20 mouse cellular contexts compared by ENCODE assay signal in the genomic region with DNA sequence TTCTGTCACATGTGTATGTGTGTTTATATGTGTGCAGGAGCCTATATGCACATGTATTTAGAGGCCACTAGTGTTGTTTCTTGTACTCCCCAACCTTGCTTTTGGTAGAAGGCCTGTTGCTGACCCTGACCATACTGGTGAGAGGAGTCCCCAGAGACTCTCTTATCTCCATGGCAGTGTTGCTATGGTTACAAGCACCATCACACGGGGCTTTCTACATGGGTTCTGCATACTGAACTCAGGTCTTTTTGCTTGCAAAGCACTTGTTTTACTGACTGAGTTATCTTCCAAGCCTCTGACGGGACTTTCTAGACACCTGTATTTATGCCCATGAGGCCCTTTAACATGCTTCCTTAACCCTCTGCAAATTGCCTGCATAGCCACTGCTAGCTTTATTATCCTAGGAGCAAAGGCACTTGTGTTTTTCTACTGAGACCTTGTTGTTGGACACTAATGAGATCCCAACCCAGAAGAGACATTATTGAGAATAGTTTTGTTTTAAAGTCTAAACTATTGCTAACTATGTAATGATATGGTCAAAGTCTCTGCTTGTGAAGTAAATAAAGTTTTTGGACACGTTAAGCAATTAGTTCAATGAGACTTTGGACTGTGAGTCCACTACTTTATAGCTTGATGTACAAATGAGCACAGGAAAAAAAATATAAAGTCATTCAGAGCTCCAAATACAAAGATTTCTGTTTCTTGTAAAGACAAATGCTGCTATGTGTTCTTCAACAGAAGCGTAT. TPM values are rescaled to one million over a fixed set of nuclear protein-coding genes. Genes with fewer than 3 reads are reported as not detected.
A peak's percentile ranks its signal among the peaks of the same experiment; 100 is the strongest.
DNase-seq lines count a peak whose midpoint lies in the region; ATAC-seq lines count a peak whose summit lies in the region.
"Had no signal": no experiment of that assay in that cellular context is flagged by ENCODE, and none has a peak within 500 bp of the region (broad histone marks: within the 10 kb centered on the region; RNA-seq: fewer than 3 reads in every experiment).

No protein-coding gene starts in this region.

- no peak overlapping the region for H3K9ac ChIP-seq in hindbrain, embryonic 11.5 days (ENCODE audit: low read depth, low read length)
- no peak overlapping the region for H3K9ac ChIP-seq in hindbrain, embryonic 13.5 days
- no peak overlapping the region for H3K9ac ChIP-seq in neural tube, embryonic 15.5 days (replicated peaks)
- no peak overlapping the region for H3K9ac ChIP-seq in intestine, embryonic 16.5 days (ENCODE audit: low read depth, low read length)
- H3K9ac ChIP-seq: forebrain, embryonic 13.5 days; liver, embryonic 14.5 days had no signal

- H3K27me3 ChIP-seq in hindbrain, embryonic 11.5 days (ENCODE audit: control insufficient read depth, insufficient read depth, low read length), result no peaks in the 10 kb centered on the region
- H3K27me3 ChIP-seq in hindbrain, embryonic 13.5 days, result no peaks in the 10 kb centered on the region
- H3K27me3 ChIP-seq in neural tube, embryonic 15.5 days (replicated peaks), result no peaks in the 10 kb centered on the region
- H3K27me3 ChIP-seq in intestine, embryonic 16.5 days (replicated peaks; ENCODE audit: control insufficient read depth, insufficient read depth, low read length), result no peaks in the 10 kb centered on the region
- H3K27me3 ChIP-seq: forebrain, embryonic 13.5 days; Patski had no signal

- no peak for ATAC-seq in hindbrain, embryonic 11.5 days (ENCODE audit: low FRiP score)
- no peak for ATAC-seq in hindbrain, embryonic 13.5 days (ENCODE audit: low FRiP score)
- ATAC-seq in neural tube, embryonic 15.5 days (ENCODE audit: low FRiP score), result no peak
- peak; percentile 63 for ATAC-seq in intestine, embryonic 16.5 days
- ATAC-seq: forebrain, embryonic 13.5 days; Patski had no signal

- no peak overlapping the region for H3K27ac ChIP-seq in hindbrain, embryonic 11.5 days (ENCODE audit: low read depth, low read length)
- H3K27ac ChIP-seq in hindbrain, embryonic 13.5 days, result no peak overlapping the region
- H3K27ac ChIP-seq in neural tube, embryonic 15.5 days (replicated peaks), result no peak overlapping the region
- no peak overlapping the region for H3K27ac ChIP-seq in intestine, embryonic 16.5 days (ENCODE audit: low read length)
- H3K27ac ChIP-seq: forebrain, embryonic 13.5 days; liver, embryonic 14.5 days; stomach, postnatal 0 days had no signal

- no peaks in the 10 kb centered on the region for H3K9me3 ChIP-seq in hindbrain, embryonic 11.5 days (ENCODE audit: control insufficient read depth, low read length)
- H3K9me3 ChIP-seq in hindbrain, embryonic 13.5 days, result no peaks in the 10 kb centered on the region
- H3K9me3 ChIP-seq in neural tube, embryonic 15.5 days (replicated peaks), result no peaks in the 10 kb centered on the region
- H3K9me3 ChIP-seq in intestine, embryonic 16.5 days (ENCODE audit: control insufficient read depth, low read length), result no peaks in the 10 kb centered on the region
- H3K9me3 ChIP-seq: forebrain, embryonic 13.5 days had no signal

- H3K36me3 ChIP-seq in hindbrain, embryonic 11.5 days (ENCODE audit: control insufficient read depth, insufficient read depth, low read length), result no peaks in the 10 kb centered on the region
- no peaks in the 10 kb centered on the region for H3K36me3 ChIP-seq in hindbrain, embryonic 13.5 days
- H3K36me3 ChIP-seq in neural tube, embryonic 15.5 days, result no peaks in the 10 kb centered on the region
- no peaks in the 10 kb centered on the region for H3K36me3 ChIP-seq in intestine, embryonic 16.5 days (ENCODE audit: control insufficient read depth, insufficient read depth, low read length)

- no peak overlapping the region for H3K4me3 ChIP-seq in hindbrain, embryonic 11.5 days (ENCODE audit: low read depth, low read length)
- H3K4me3 ChIP-seq in hindbrain, embryonic 13.5 days, result no peak overlapping the region
- H3K4me3 ChIP-seq in neural tube, embryonic 15.5 days (replicated peaks), result no peak overlapping the region
- no peak overlapping the region for H3K4me3 ChIP-seq in intestine, embryonic 16.5 days (ENCODE audit: low read length)
- H3K4me3 ChIP-seq: forebrain, embryonic 13.5 days; megakaryocyte, embryonic 14.5 days; myocyte had no signal

- H3K4me1 ChIP-seq in hindbrain, embryonic 11.5 days (replicated peaks; ENCODE audit: control insufficient read depth, insufficient read depth, low read length), result 0 out of 2 replicates have a peak, but pooled peaks cover 2% of the 10 kb centered on the region
- H3K4me1 ChIP-seq in hindbrain, embryonic 13.5 days (replicated peaks), result peaks cover 5% of the 10 kb centered on the region
- H3K4me1 ChIP-seq in neural tube, embryonic 15.5 days, result peaks cover 5% of the 10 kb centered on the region
- H3K4me1 ChIP-seq in intestine, embryonic 16.5 days (ENCODE audit: control insufficient read depth, insufficient read depth, low read length), result no peaks in the 10 kb centered on the region
- H3K4me1 ChIP-seq: forebrain, embryonic 13.5 days had no signal

- WGBS in hindbrain, embryonic 11.5 days, result 57% methylated on average over 4 of the region's 4 CpGs
- 56% methylated on average over 4 of the region's 4 CpGs for WGBS in hindbrain, embryonic 13.5 days
- WGBS in neural tube, embryonic 15.5 days, result 48% methylated on average over 4 of the region's 4 CpGs
- WGBS in intestine, embryonic 16.5 days, result 47% methylated on average over 4 of the region's 4 CpGs

- H3K4me2 ChIP-seq in hindbrain, embryonic 11.5 days (replicated peaks; ENCODE audit: low read depth, low read length), result no peak overlapping the region
- H3K4me2 ChIP-seq in hindbrain, embryonic 13.5 days, result no peak overlapping the region
- H3K4me2 ChIP-seq in neural tube, embryonic 15.5 days, result no peak overlapping the region
- H3K4me2 ChIP-seq in intestine, embryonic 16.5 days (ENCODE audit: low read depth, low read length), result no peak overlapping the region
- H3K4me2 ChIP-seq: forebrain, embryonic 13.5 days; heart, embryonic 11.5 days had no signal

- peak; percentile 46 for DNase-seq in hindbrain, embryonic 11.5 days (ENCODE audit: low spot score)
- DNase-seq in neural tube, embryonic 10.5 days (ENCODE audit: extremely low spot score, low spot score), result peak; percentile 20
- DNase-seq in cerebellum, adult 8-10 months, result no peak
- DNase-seq in right cerebral cortex, postnatal 36 days (ENCODE audit: low spot score in 2 of 2), result no peak
- DNase-seq: adrenal gland, postnatal 36 days; cerebellum, adult 9-10 months; left cerebral cortex, postnatal 4 days; lung, postnatal 14 days; right cerebral cortex, postnatal 14 days had no signal

RNA-seq across cellular contexts. Expression of a gene that starts 39.9 kb away (rescaled TPM):
- 9.5 and 12.4 TPM in 2 replicates for polyA plus RNA-seq in hindbrain, embryonic 11.5 days (2014; fragmentation: Nextera tagmentation; extraction: Ambion mirVana)
- polyA plus RNA-seq in hindbrain, embryonic 13.5 days (2015; fragmentation: Nextera tagmentation; extraction: Ambion mirVana), result 11.2 and 12.0 TPM in 2 replicates
- polyA plus RNA-seq in neural tube, embryonic 15.5 days (2015; fragmentation: Nextera tagmentation; extraction: Ambion mirVana), result 6.4 and 6.5 TPM in 2 replicates
- polyA plus RNA-seq in intestine, embryonic 16.5 days (2015; fragmentation: Nextera tagmentation; extraction: Ambion mirVana), result 4.3 and 6.7 TPM in 2 replicates

RNA-seq across cellular contexts. Expression of a gene that starts 41.4 kb away (rescaled TPM):
- 4.1 and 6.0 TPM in 2 replicates for polyA plus RNA-seq in hindbrain, embryonic 11.5 days (2014; fragmentation: Nextera tagmentation; extraction: Ambion mirVana)
- polyA plus RNA-seq in hindbrain, embryonic 13.5 days (2015; fragmentation: Nextera tagmentation; extraction: Ambion mirVana), result 7.1 and 7.7 TPM in 2 replicates
- polyA plus RNA-seq in neural tube, embryonic 15.5 days (2015; fragmentation: Nextera tagmentation; extraction: Ambion mirVana), result 9.1 and 10.6 TPM in 2 replicates
- polyA plus RNA-seq in intestine, embryonic 16.5 days (2015; fragmentation: Nextera tagmentation; extraction: Ambion mirVana), result 19.7 and 20.3 TPM in 2 replicates

RNA-seq across cellular contexts. Expression of a gene that starts 41.9 kb away (rescaled TPM):
- 0.19 and 0.25 TPM in 2 replicates for polyA plus RNA-seq in hindbrain, embryonic 11.5 days (2014; fragmentation: Nextera tagmentation; extraction: Ambion mirVana)
- polyA plus RNA-seq in hindbrain, embryonic 13.5 days (2015; fragmentation: Nextera tagmentation; extraction: Ambion mirVana), result 0.14 and 0.66 TPM in 2 replicates
- 0.42 and 1.2 TPM in 2 replicates for polyA plus RNA-seq in neural tube, embryonic 15.5 days (2015; fragmentation: Nextera tagmentation; extraction: Ambion mirVana)
- 5.2 and 11.5 TPM in 2 replicates for polyA plus RNA-seq in intestine, embryonic 16.5 days (2015; fragmentation: Nextera tagmentation; extraction: Ambion mirVana)
- polyA plus RNA-seq: intestine, embryonic 14.5 days had no signal

Comparison
In these comparisons a context has a peak if more than half of its experiments do, and no peak if none do; other contexts are left out.
1. DNase-seq: peak in hindbrain, embryonic 11.5 days (single experiment) and neural tube, embryonic 10.5 days (single experiment); none in cerebellum, adult 8-10 months (single experiment) and right cerebral cortex, postnatal 36 days (0 of 2).